Mouse (Mus musculus) ES-E14 (cell line): ENCODE measurements around the gene Klhdc8a.

Source experiments
- CHD2 ChIP-seq: IDR thresholded peaks from 2 replicates; pipeline ENCODE4 v1.6.1; 2014; ENCODE audit warnings: mild to moderate bottlenecking, low read depth, low read length, inconsistent platforms
- MAFK ChIP-seq: IDR thresholded peaks from 2 replicates; pipeline ENCODE4 v1.6.1; 2014; ENCODE audit warnings: mild to moderate bottlenecking, low read depth, low read length, inconsistent platforms; ENCODE audit not compliant: insufficient read depth
- ZC3H11A ChIP-seq: IDR thresholded peaks from 2 replicates; pipeline ENCODE4 v1.6.1; 2012; ENCODE audit warnings: low read depth, mild to moderate bottlenecking, inconsistent platforms, low read length, borderline replicate concordance
- ZNF384 ChIP-seq: IDR thresholded peaks from 2 replicates; pipeline ENCODE4 v1.6.1; 2012; ENCODE audit warnings: low read depth, low read length, inconsistent platforms

DNA sequence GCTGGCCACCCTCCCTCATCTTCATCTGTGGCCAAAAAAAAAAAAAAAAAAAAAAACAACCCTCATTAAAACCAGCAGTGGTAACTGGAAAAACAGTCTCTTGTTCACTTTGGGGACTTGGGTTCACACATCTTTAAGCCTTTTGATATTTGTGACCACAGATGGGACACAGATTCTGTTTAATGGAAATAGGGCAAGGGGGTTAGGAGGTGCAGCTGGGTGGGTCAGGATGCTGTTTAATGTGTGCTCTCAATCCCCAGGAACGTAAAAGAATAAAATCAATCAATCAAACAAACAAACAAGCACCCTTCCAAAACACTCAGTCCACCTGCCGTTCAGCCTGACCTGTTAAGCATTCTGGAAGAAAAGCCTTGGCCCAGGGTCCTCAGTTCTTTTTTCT lies 34.8 kb downstream of the Klhdc8a start:
- no peak for TF ChIP-seq ZC3H11A
- TF ChIP-seq MAFK, result no peak
- TF ChIP-seq ZNF384, result no peak
- no peak for TF ChIP-seq CHD2
